Mouse (Mus musculus) G1E (cell line): ENCODE data around the gene Asxl2.

Experiments
- CTCF ChIP-seq: IDR thresholded peaks from 2 replicates; pipeline ENCODE4 v1.5.1; 2012; ENCODE audit warnings: low read depth, low read length, inconsistent platforms, mixed read lengths
- TAL1 ChIP-seq: conservative IDR thresholded peaks from 2 replicates; pipeline ENCODE4 v1.6.1; 2012; ENCODE audit warnings: low read depth, low read length, inconsistent platforms, mixed read lengths

GRCm38 (mm10) chr12:3427067-3427889 is 621 bp downstream of the Asxl2 start:
- no peak for TF ChIP-seq CTCF
- no peak for TF ChIP-seq TAL1
